In genomic region chr2:127652805-127653204, GRCm38 (mm10) we compare ENCODE assay signal across 17 mouse cellular contexts. TPM values are rescaled to one million over a fixed set of nuclear protein-coding genes. Genes with fewer than 3 reads are reported as not detected.
A peak's percentile ranks its signal among the peaks of the same experiment; 100 is the strongest.
DNase-seq lines count a peak whose midpoint lies in the region; ATAC-seq and TF ChIP-seq lines count a peak whose summit lies in the region.
"Had no signal": no experiment of that assay in that cellular context is flagged by ENCODE, and none has a peak within 500 bp of the region (broad histone marks: within the 10 kb centered on the region; RNA-seq: fewer than 3 reads in every experiment).

No protein-coding gene starts in this region.

- WGBS in kidney, adult 2 months = 65% methylated on average over 2 of the region's 2 CpGs
- WGBS in kidney, postnatal 0 days = 76% methylated on average over 2 of the region's 2 CpGs
- 42% methylated on average over 2 of the region's 2 CpGs for WGBS in lung, postnatal 0 days
- WGBS in lung, adult 2 months = 52% methylated on average over 2 of the region's 2 CpGs

- peak overlapping the region; percentile 83 for H3K27ac ChIP-seq in kidney, adult 2 months (ENCODE audit: insufficient read depth, low read depth, low read length)
- H3K27ac ChIP-seq in kidney, postnatal 0 days = peak overlapping the region; percentile 78
- H3K27ac ChIP-seq in lung, postnatal 0 days (ENCODE audit: low read length) = peak overlapping the region; percentile 78
- H3K27ac ChIP-seq: embryonic facial prominence, embryonic 10.5 days; forebrain, embryonic 13.5 days; heart, embryonic 13.5 days had no signal

- DNase-seq in kidney, adult 2 months = no peak
- no peak for DNase-seq in kidney, postnatal 10 days
- no peak for DNase-seq in kidney, postnatal 0 days (ENCODE audit: low spot score)
- DNase-seq in kidney, postnatal 36 days = no peak
- peak; percentile 45 for DNase-seq in lung, postnatal 0 days (ENCODE audit: low spot score)
- DNase-seq in lung, adult 2 months = no peak
- no peak for DNase-seq in retina, embryonic 14.5 days (ENCODE audit: low spot score)
- DNase-seq: adrenal gland, adult 2 months; adrenal gland, postnatal 25 days; cerebellum, adult 2 months; cerebellum, postnatal 10 days; forebrain, postnatal 0 days; gastrocnemius, postnatal 14 days; heart, postnatal 36 days had no signal

- H3K4me3 ChIP-seq in kidney, adult 2 months (ENCODE audit: insufficient read depth, low read depth, low read length) = peak overlapping the region; percentile 28
- H3K4me3 ChIP-seq in kidney, postnatal 0 days (replicated peaks; ENCODE audit: low read depth, low read length) = no peak overlapping the region
- no peak overlapping the region for H3K4me3 ChIP-seq in lung, postnatal 0 days (ENCODE audit: low read depth, low read length)
- no peak overlapping the region for H3K4me3 ChIP-seq in lung, adult 2 months (replicated peaks; ENCODE audit: extremely low read depth, low read depth, low read length)
- H3K4me3 ChIP-seq: embryonic facial prominence, embryonic 10.5 days; forebrain, embryonic 13.5 days; heart, embryonic 13.5 days had no signal

- TF ChIP-seq POLR2A in kidney, adult 2 months (IDR thresholded peaks at IDR 0.05; ENCODE audit: low read depth, low read length) = no peak
- no peak for TF ChIP-seq POLR2A in lung, adult 2 months (IDR thresholded peaks at IDR 0.05; ENCODE audit: borderline replicate concordance, extremely low read depth, low read depth, low read length)

- ATAC-seq in kidney, postnatal 0 days (replicated peaks; ENCODE audit: low FRiP score, low read depth) = no peak
- ATAC-seq in lung, postnatal 0 days = peak; percentile 58
- ATAC-seq: forebrain, embryonic 13.5 days; forebrain, postnatal 0 days had no signal

- no peaks in the 10 kb centered on the region for H3K27me3 ChIP-seq in kidney, adult 2 months (replicated peaks; ENCODE audit: control insufficient read depth, insufficient read depth, low read length)
- H3K27me3 ChIP-seq in kidney, postnatal 0 days (ENCODE audit: insufficient read depth, low read length) = 0 out of 2 replicates have a peak, but pooled peaks cover 8% of the 10 kb centered on the region
- peaks cover 15% of the 10 kb centered on the region; the same call in 1 of the 2 replicates for H3K27me3 ChIP-seq in lung, postnatal 0 days (replicated peaks; ENCODE audit: insufficient read depth, low read length)

- H3K4me2 ChIP-seq in kidney, postnatal 0 days (ENCODE audit: low read length) = peak overlapping the region; percentile 76
- H3K4me2 ChIP-seq in lung, postnatal 0 days (replicated peaks; ENCODE audit: low read depth, low read length) = no peak overlapping the region
- H3K4me2 ChIP-seq: forebrain, embryonic 13.5 days; heart, embryonic 13.5 days had no signal

- TF ChIP-seq CTCF in kidney, adult 2 months (conservative IDR thresholded peaks at IDR 0.05; ENCODE audit: insufficient read depth, insufficient read length, low read depth, low read length) = no peak
- no peak for TF ChIP-seq CTCF in kidney, postnatal 0 days (IDR thresholded peaks at IDR 0.05; ENCODE audit: low read depth)
- no peak for TF ChIP-seq CTCF in lung, postnatal 0 days (IDR thresholded peaks at IDR 0.05)
- no peak for TF ChIP-seq CTCF in lung, adult 2 months (IDR thresholded peaks at IDR 0.05; ENCODE audit: insufficient read depth, low read length)

- H3K9ac ChIP-seq in kidney, postnatal 0 days (ENCODE audit: low read depth, low read length) = no peak overlapping the region
- no peak overlapping the region for H3K9ac ChIP-seq in lung, postnatal 0 days (replicated peaks; ENCODE audit: low read depth)
- H3K9ac ChIP-seq: forebrain, embryonic 13.5 days; forebrain, postnatal 0 days; heart, embryonic 13.5 days had no signal

- H3K4me1 ChIP-seq in kidney, adult 2 months (ENCODE audit: control insufficient read depth, insufficient read depth, low read length) = peaks cover 11% of the 10 kb centered on the region
- H3K4me1 ChIP-seq in kidney, postnatal 0 days (replicated peaks; ENCODE audit: insufficient read depth, low read length) = no peaks in the 10 kb centered on the region
- H3K4me1 ChIP-seq in lung, postnatal 0 days (ENCODE audit: insufficient read depth, low read depth, low read length) = peaks cover 3% of the 10 kb centered on the region; the same call in 1 of the 2 replicates
- H3K4me1 ChIP-seq in lung, adult 2 months (ENCODE audit: control insufficient read depth, insufficient read depth, low read length) = no peaks in the 10 kb centered on the region; the same call in 1 of the 2 replicates

- no peak for TF ChIP-seq EP300 in lung, postnatal 0 days (IDR thresholded peaks at IDR 0.05)

- H3K9me3 ChIP-seq in kidney, postnatal 0 days (replicated peaks; ENCODE audit: low read length) = no peaks in the 10 kb centered on the region
- no peaks in the 10 kb centered on the region for H3K9me3 ChIP-seq in lung, postnatal 0 days (ENCODE audit: low read length)
- H3K9me3 ChIP-seq: embryonic facial prominence, embryonic 10.5 days; forebrain, embryonic 13.5 days; heart, embryonic 13.5 days had no signal

- no peaks in the 10 kb centered on the region for H3K36me3 ChIP-seq in kidney, adult 2 months (ENCODE audit: control insufficient read depth, insufficient read depth, low read length)
- H3K36me3 ChIP-seq in kidney, postnatal 0 days (ENCODE audit: insufficient read depth, low read length) = no peaks in the 10 kb centered on the region
- H3K36me3 ChIP-seq in lung, postnatal 0 days (ENCODE audit: insufficient read depth, low read length) = no peaks in the 10 kb centered on the region
- H3K36me3 ChIP-seq: embryonic facial prominence, embryonic 10.5 days; heart, embryonic 13.5 days had no signal

RNA-seq across cellular contexts. Expression of gene Mal, which starts 3.7 kb away (rescaled TPM):
- polyA plus RNA-seq in kidney, adult 2 months (2012; rRNA removed) = 91.2 and 91.5 TPM in 2 replicates
- 145 and 146 TPM in 2 replicates for polyA plus RNA-seq in kidney, postnatal 0 days (2015; fragmentation: Nextera tagmentation; extraction: Ambion mirVana)
- polyA plus RNA-seq in lung, postnatal 0 days (2015; fragmentation: Nextera tagmentation; extraction: Ambion mirVana) = 49.5 and 49.8 TPM in 2 replicates
- 8.7 and 10.9 TPM in 2 replicates for polyA plus RNA-seq in lung, adult 2 months (2012; rRNA removed)
